Mouse (Mus musculus): ENCODE data around the gene BC017158. TPM values are rescaled to one million over a fixed set of nuclear protein-coding genes. Genes with fewer than 3 reads are reported as not detected.
A peak's percentile ranks its signal among the peaks of the same experiment; 100 is the strongest.

The BC017158 gene
- polyA plus RNA-seq, 1 experiment from 2014 or later: 11.4 TPM

GRCm38 (mm10) chr7:128304198-128304597 lies 6.2 kb upstream of the BC017158 start:
- Histone ChIP-seq H3K36me3 (ENCODE audit: poor library complexity, severe bottlenecking) (no peaks in the 10 kb centered on the region), H3K4me2 (no peak overlapping the region), H3K9me3 (replicated peaks) (no peaks in the 10 kb centered on the region), H3K4me1 (peaks cover under 1% of the 10 kb centered on the region; the same call in 1 of the 2 replicates), H3K27me3 (0 out of 2 replicates have a peak, but pooled peaks cover 5% of the 10 kb centered on the region), H3K4me3 (no peak overlapping the region), H3K27ac (no peak overlapping the region), H3K9ac (no peak overlapping the region)
- WGBS: 85% methylated on average over 6 of the region's 6 CpGs
- ATAC-seq: no peak

GRCm38 (mm10) chr7:128302151-128302550 lies 4.2 kb upstream of the BC017158 start:
- no peak overlapping the region for H3K4me3 ChIP-seq
- no peaks in the 10 kb centered on the region for H3K36me3 ChIP-seq (ENCODE audit: poor library complexity, severe bottlenecking)
- H3K27ac ChIP-seq: no peak overlapping the region
- no peak overlapping the region for H3K4me2 ChIP-seq
- no peaks in the 10 kb centered on the region for H3K9me3 ChIP-seq (replicated peaks)
- 0 out of 2 replicates have a peak, but pooled peaks cover 5% of the 10 kb centered on the region for H3K27me3 ChIP-seq
- peaks cover 19% of the 10 kb centered on the region for H3K4me1 ChIP-seq
- 79% methylated on average over 3 of the region's 3 CpGs for WGBS
- no peak overlapping the region for H3K9ac ChIP-seq
- no peak for ATAC-seq

GRCm38 (mm10) chr7:128300952-128301351 lies 3.0 kb upstream of the BC017158 start:
- Histone ChIP-seq H3K27ac (no peak overlapping the region), H3K9me3 (replicated peaks) (no peaks in the 10 kb centered on the region), H3K4me3 (no peak overlapping the region), H3K9ac (no peak overlapping the region), H3K4me2 (no peak overlapping the region), H3K4me1 (peaks cover 26% of the 10 kb centered on the region), H3K27me3 (0 out of 2 replicates have a peak, but pooled peaks cover 5% of the 10 kb centered on the region), H3K36me3 (ENCODE audit: poor library complexity, severe bottlenecking) (no peaks in the 10 kb centered on the region)
- ATAC-seq: no peak
- 87% methylated on average over 3 of the region's 3 CpGs for WGBS

- H3K4me2 ChIP-seq: peak overlapping the region; percentile 93
- ATAC-seq: 0 out of 2 replicates have a peak, but pooled peaks have one; percentile 41
- 0 out of 2 replicates have a peak, but pooled peaks cover 1% of the 10 kb centered on the region for H3K27me3 ChIP-seq
- peaks cover 26% of the 10 kb centered on the region for H3K4me1 ChIP-seq
- no peak overlapping the region for H3K27ac ChIP-seq
- H3K36me3 ChIP-seq (ENCODE audit: poor library complexity, severe bottlenecking): peaks cover 5% of the 10 kb centered on the region; the same call in 1 of the 2 replicates
- peak overlapping the region; percentile 86; the same call in 1 of the 2 replicates for H3K9ac ChIP-seq
- H3K9me3 ChIP-seq (replicated peaks): no peaks in the 10 kb centered on the region
- WGBS: 59% methylated on average over 8 of the region's 8 CpGs
- peak overlapping the region; percentile 85 for H3K4me3 ChIP-seq
Observed at GRCm38 (mm10) chr7:128298481-128299342, 742 bp upstream of the BC017158 start.

GRCm38 (mm10) chr7:128297291-128297616 lies 716 bp downstream of the BC017158 start:
- 36% methylated on average over 10 of the region's 10 CpGs for WGBS
- H3K4me3 ChIP-seq: peak overlapping the region; percentile 85
- H3K4me2 ChIP-seq: peak overlapping the region; percentile 93
- peaks cover 5% of the 10 kb centered on the region; the same call in 1 of the 2 replicates for H3K36me3 ChIP-seq (ENCODE audit: poor library complexity, severe bottlenecking)
- peak overlapping the region; percentile 86 for H3K9ac ChIP-seq
- H3K27me3 ChIP-seq: no peaks in the 10 kb centered on the region
- no peak for ATAC-seq
- no peaks in the 10 kb centered on the region for H3K9me3 ChIP-seq (replicated peaks)
- H3K27ac ChIP-seq: peak overlapping the region; percentile 74; the same call in 1 of the 2 replicates
- H3K4me1 ChIP-seq: peaks cover 26% of the 10 kb centered on the region

- Histone ChIP-seq H3K27me3 (no peaks in the 10 kb centered on the region), H3K27ac (no peak overlapping the region), H3K36me3 (ENCODE audit: poor library complexity, severe bottlenecking) (peaks cover 5% of the 10 kb centered on the region; the same call in 1 of the 2 replicates), H3K9me3 (replicated peaks) (no peaks in the 10 kb centered on the region), H3K4me3 (no peak overlapping the region), H3K4me2 (peak overlapping the region; percentile 93; the same call in 1 of the 2 replicates), H3K9ac (no peak overlapping the region), H3K4me1 (peaks cover 26% of the 10 kb centered on the region)
- WGBS: 65% methylated on average over 3 of the region's 3 CpGs
- no peak for ATAC-seq
Observed at GRCm38 (mm10) chr7:128296514-128296913, 1.5 kb downstream of the BC017158 start.

- H3K27me3 ChIP-seq: no peaks in the 10 kb centered on the region
- H3K9me3 ChIP-seq (replicated peaks): no peaks in the 10 kb centered on the region
- H3K36me3 ChIP-seq (ENCODE audit: poor library complexity, severe bottlenecking): peaks cover 5% of the 10 kb centered on the region; the same call in 1 of the 2 replicates
- no peak for ATAC-seq
- no peak overlapping the region for H3K27ac ChIP-seq
- no peak overlapping the region for H3K9ac ChIP-seq
- 94% methylated on average over 10 of the region's 10 CpGs for WGBS
- H3K4me3 ChIP-seq: no peak overlapping the region
- peaks cover 26% of the 10 kb centered on the region for H3K4me1 ChIP-seq
- no peak overlapping the region for H3K4me2 ChIP-seq
Observed at GRCm38 (mm10) chr7:128294785-128295184, 3.2 kb downstream of the BC017158 start.

GRCm38 (mm10) chr7:128288923-128289544 lies 8.9 kb downstream of the BC017158 start:
- Histone ChIP-seq H3K9ac (no peak overlapping the region), H3K36me3 (ENCODE audit: poor library complexity, severe bottlenecking) (peaks cover 23% of the 10 kb centered on the region; the same call in 1 of the 2 replicates), H3K4me1 (0 out of 2 replicates have a peak, but pooled peaks cover 5% of the 10 kb centered on the region), H3K27me3 (no peaks in the 10 kb centered on the region), H3K27ac (no peak overlapping the region), H3K4me2 (no peak overlapping the region), H3K4me3 (no peak overlapping the region), H3K9me3 (replicated peaks) (no peaks in the 10 kb centered on the region)
- no peak for ATAC-seq
- WGBS: 21% methylated on average over 9 of the region's 9 CpGs

GRCm38 (mm10) chr7:128285060-128285459 lies 12.9 kb downstream of the BC017158 start:
- no peak for ATAC-seq
- Histone ChIP-seq H3K27me3 (no peaks in the 10 kb centered on the region), H3K9me3 (replicated peaks) (no peaks in the 10 kb centered on the region), H3K4me3 (no peak overlapping the region), H3K9ac (no peak overlapping the region), H3K4me1 (peaks cover 15% of the 10 kb centered on the region), H3K4me2 (no peak overlapping the region), H3K27ac (no peak overlapping the region), H3K36me3 (ENCODE audit: poor library complexity, severe bottlenecking) (peaks cover 26% of the 10 kb centered on the region; the same call in 1 of the 2 replicates)
- WGBS: 95% methylated on average over 8 of the region's 8 CpGs

GRCm38 (mm10) chr7:128284047-128284446 lies 13.9 kb downstream of the BC017158 start:
- H3K27ac ChIP-seq: no peak overlapping the region
- 48% methylated on average over 5 of the region's 5 CpGs for WGBS
- no peak for ATAC-seq
- H3K4me1 ChIP-seq: peaks cover 15% of the 10 kb centered on the region
- H3K4me2 ChIP-seq: no peak overlapping the region
- no peak overlapping the region for H3K4me3 ChIP-seq
- no peak overlapping the region for H3K9ac ChIP-seq
- no peaks in the 10 kb centered on the region for H3K27me3 ChIP-seq
- H3K36me3 ChIP-seq (ENCODE audit: poor library complexity, severe bottlenecking): peaks cover 26% of the 10 kb centered on the region; the same call in 1 of the 2 replicates
- no peaks in the 10 kb centered on the region for H3K9me3 ChIP-seq (replicated peaks)

- Histone ChIP-seq H3K27ac (no peak overlapping the region), H3K9ac (0 out of 2 replicates have a peak overlapping the region, but pooled peaks have one; percentile 22), H3K9me3 (replicated peaks) (no peaks in the 10 kb centered on the region), H3K4me3 (no peak overlapping the region), H3K36me3 (ENCODE audit: poor library complexity, severe bottlenecking) (peaks cover 18% of the 10 kb centered on the region; the same call in 1 of the 2 replicates), H3K27me3 (no peaks in the 10 kb centered on the region), H3K4me2 (no peak overlapping the region), H3K4me1 (peaks cover 12% of the 10 kb centered on the region)
- ATAC-seq: no peak
- WGBS: 6% methylated on average over 7 of the region's 7 CpGs
Observed at GRCm38 (mm10) chr7:128282532-128283244, 15.3 kb downstream of the BC017158 start.

All from forebrain, embryonic 13.5 days (tissue).